Mouse (Mus musculus) stomach, embryonic 16.5 days (tissue): ENCODE data around the gene Adamts14. TPM values are rescaled to one million over a fixed set of nuclear protein-coding genes. Genes with fewer than 3 reads are reported as not detected.

Experiments
- ATAC-seq: fragments of 200-750 bp; cut with Nextera tagmentation; 2 replicates; pipeline ENCODE4 v1.8.0; 2017; ENCODE audit warnings: moderate number of reproducible peaks, moderate TSS enrichment; ENCODE audit not compliant: insufficient read depth, low FRiP score
- H3K27ac ChIP-seq: fragments of 300-500 bp; sonication (generic); 2 replicates; pipeline ENCODE4 v1.5.1; 2014; ENCODE audit warnings: low read length
- H3K27me3 ChIP-seq: fragments of 300-500 bp; sonication (generic); 2 replicates; pipeline ENCODE4 v1.6.1; 2014; ENCODE audit warnings: low read length, control low read depth, mixed read lengths; ENCODE audit not compliant: control insufficient read depth, insufficient read depth
- H3K36me3 ChIP-seq: fragments of 300-500 bp; sonication (generic); 2 replicates; pipeline ENCODE4 v1.6.1; 2014; ENCODE audit warnings: low read length; ENCODE audit not compliant: control insufficient read depth, insufficient read depth
- H3K4me1 ChIP-seq: fragments of 300-500 bp; sonication (generic); 2 replicates; pipeline ENCODE4 v1.6.1; 2014; ENCODE audit warnings: low read length, control low read depth, mixed read lengths; ENCODE audit not compliant: control insufficient read depth, insufficient read depth
- H3K4me2 ChIP-seq: fragments of 300-500 bp; sonication (generic); 2 replicates; pipeline ENCODE4 v1.6.1; 2014; ENCODE audit warnings: low read depth, low read length, mixed read lengths
- H3K4me3 ChIP-seq: fragments of 300-500 bp; sonication (generic); replicated peaks from 2 replicates; pipeline ENCODE4 v1.5.1; 2014; ENCODE audit warnings: mild to moderate bottlenecking, low read length
- H3K9ac ChIP-seq: fragments of 300-500 bp; sonication (generic); 2 replicates; pipeline ENCODE4 v1.6.1; 2014; ENCODE audit warnings: low read length
- H3K9me3 ChIP-seq: fragments of 300-500 bp; sonication (generic); replicated peaks from 2 replicates; pipeline ENCODE4 v1.6.1; 2016; ENCODE audit warnings: low read length, control low read depth; ENCODE audit not compliant: control insufficient read depth
- WGBS: fragments of 180-500 bp; shearing (Covaris S2); extraction: QIAGEN DNeasy Blood & Tissue Kit; methylation state at CpG from one replicate; pipeline ENCODE4 v1.1.7; 2014; 5-methylcytosine and 5-hydroxymethylcytosine counted together
- polyA plus RNA-seq: library from polyadenylated mRNA; unstranded; fragments of >200 nt; fragmentation: Nextera tagmentation; extraction: Ambion mirVana; gene quantifications from 2 replicates; pipeline ENCODE4 v1.2.1, GENCODE M21; 2015

Adamts14 gene
- polyA plus RNA-seq, 1 experiment from 2014 or later = 1.6 TPM

DNA sequence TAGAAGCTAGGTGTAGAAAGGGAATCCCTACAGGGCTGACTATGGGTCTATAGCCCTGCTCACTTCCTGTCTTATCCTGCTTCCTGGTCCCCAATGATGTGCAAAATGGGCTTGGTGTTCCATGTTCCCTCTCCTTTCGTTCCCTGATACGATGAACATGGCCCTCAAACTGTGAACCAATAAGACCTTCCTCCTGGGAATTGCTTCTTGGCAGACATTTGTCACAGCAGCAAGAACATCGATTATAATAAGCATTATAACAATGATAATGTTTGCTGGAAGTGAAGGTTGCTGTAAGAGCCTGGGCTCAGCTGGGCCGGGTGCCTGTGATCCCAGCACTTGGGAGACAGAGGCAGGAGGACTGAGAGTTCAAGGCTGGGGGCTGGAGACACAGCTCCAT is 11.1 kb upstream of the Adamts14 start:
- Histone ChIP-seq H3K9me3 (no peaks in the 10 kb centered on the region), H3K9ac (no peak overlapping the region), H3K4me1 (peaks cover 19% of the 10 kb centered on the region), H3K36me3 (no peaks in the 10 kb centered on the region), H3K27ac (no peak overlapping the region), H3K27me3 (no peaks in the 10 kb centered on the region), H3K4me3 (no peak overlapping the region), H3K4me2 (no peak overlapping the region)
- WGBS = 82% methylated on average over 4 of the region's 4 CpGs
- no peak for ATAC-seq

DNA sequence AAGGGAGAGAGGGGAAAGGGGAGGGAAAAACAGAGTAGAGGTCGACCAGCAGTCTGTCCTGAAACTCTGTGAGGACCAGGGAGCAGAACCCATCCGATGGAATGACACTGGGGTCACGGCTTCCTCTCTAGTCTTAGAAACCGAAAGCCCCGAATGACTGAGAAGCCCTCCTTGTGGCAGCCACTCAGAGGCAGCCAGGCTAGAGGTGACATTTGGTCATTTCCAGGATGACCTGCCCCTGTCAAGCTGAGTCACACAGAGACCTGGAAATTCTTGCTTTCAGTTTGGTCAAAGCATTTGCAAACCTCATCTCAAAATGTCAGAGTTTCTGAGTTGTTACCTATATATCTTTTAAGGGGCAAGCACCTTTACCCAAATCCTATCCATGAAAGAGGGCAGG is 7.9 kb upstream of the Adamts14 start:
- no peak overlapping the region for H3K9ac ChIP-seq
- no peaks in the 10 kb centered on the region for H3K36me3 ChIP-seq
- H3K27me3 ChIP-seq = no peaks in the 10 kb centered on the region
- ATAC-seq = no peak
- no peak overlapping the region for H3K4me2 ChIP-seq
- H3K4me1 ChIP-seq = peaks cover 16% of the 10 kb centered on the region
- H3K9me3 ChIP-seq = no peaks in the 10 kb centered on the region
- WGBS = 68% methylated on average over 5 of the region's 5 CpGs
- no peak overlapping the region for H3K4me3 ChIP-seq
- no peak overlapping the region for H3K27ac ChIP-seq

DNA sequence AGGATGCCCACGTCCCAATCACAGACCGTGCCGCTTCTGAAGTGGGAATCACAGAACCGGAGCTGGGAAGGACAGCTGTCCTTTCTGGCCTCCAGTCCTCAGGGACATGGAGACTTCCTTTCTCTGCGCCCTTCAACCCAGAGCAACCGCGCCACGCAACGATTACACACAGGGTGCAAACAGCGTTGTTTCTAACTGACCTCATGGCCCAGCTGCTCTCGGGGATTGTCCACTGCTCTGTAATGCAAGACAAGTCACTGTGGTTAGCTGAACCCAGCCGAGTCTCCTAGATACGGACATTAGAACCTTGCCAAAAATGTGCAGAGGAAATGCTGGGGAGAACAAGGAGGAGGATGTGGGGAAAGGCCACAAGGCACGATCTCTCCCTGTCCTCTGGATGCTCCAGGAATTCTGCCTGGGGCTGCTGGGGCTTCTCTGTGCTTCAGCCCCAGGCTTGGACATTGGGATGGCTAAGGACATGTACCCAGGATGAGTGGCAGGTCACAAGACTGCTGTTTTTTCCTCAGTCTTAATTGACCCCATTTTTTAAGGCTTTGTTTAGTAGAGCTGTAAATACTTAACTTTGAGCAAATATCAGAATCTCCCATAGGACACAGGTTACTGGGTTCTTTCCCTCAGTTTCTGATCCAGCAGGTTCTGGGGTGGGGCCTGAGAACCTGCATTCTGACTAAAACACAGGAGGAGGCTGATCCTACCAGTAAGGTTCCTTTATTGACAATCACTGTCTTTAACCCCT is 4.9 kb upstream of the Adamts14 start:
- Histone ChIP-seq H3K9me3 (no peaks in the 10 kb centered on the region), H3K9ac (peak overlapping the region; percentile 44; the same call in 1 of the 2 replicates), H3K4me3 (no peak overlapping the region), H3K27ac (0 out of 2 replicates have a peak overlapping the region, but pooled peaks have one; percentile 27), H3K4me2 (no peak overlapping the region), H3K27me3 (no peaks in the 10 kb centered on the region), H3K36me3 (no peaks in the 10 kb centered on the region), H3K4me1 (peaks cover 5% of the 10 kb centered on the region; the same call in 1 of the 2 replicates)
- no peak for ATAC-seq
- WGBS = 50% methylated on average over 14 of the region's 14 CpGs

DNA sequence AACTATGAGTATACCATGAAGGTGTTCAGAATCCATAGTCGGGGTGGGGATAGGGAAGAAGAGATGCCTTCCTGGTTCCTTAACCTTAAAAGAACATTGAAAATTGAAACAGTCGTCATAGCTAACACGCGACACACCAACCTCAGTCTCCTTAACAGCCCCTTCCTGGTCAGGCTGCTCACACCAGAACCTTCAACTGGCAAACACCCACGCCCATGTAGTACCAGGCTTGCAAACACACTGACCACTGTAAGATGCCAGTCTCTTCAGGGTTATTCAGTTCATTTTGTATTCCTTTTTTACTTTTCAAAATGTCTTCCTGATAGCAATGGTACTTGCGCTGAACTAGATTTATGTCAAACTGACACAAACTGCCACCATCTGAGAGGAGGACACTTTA is 3.8 kb upstream of the Adamts14 start:
- ATAC-seq = no peak
- Histone ChIP-seq H3K36me3 (no peaks in the 10 kb centered on the region), H3K4me1 (peaks cover 11% of the 10 kb centered on the region; the same call in 1 of the 2 replicates), H3K9ac (no peak overlapping the region), H3K4me2 (no peak overlapping the region), H3K27ac (no peak overlapping the region), H3K27me3 (no peaks in the 10 kb centered on the region), H3K9me3 (no peaks in the 10 kb centered on the region), H3K4me3 (no peak overlapping the region)
- 93% methylated on average over 6 of the region's 6 CpGs for WGBS

DNA sequence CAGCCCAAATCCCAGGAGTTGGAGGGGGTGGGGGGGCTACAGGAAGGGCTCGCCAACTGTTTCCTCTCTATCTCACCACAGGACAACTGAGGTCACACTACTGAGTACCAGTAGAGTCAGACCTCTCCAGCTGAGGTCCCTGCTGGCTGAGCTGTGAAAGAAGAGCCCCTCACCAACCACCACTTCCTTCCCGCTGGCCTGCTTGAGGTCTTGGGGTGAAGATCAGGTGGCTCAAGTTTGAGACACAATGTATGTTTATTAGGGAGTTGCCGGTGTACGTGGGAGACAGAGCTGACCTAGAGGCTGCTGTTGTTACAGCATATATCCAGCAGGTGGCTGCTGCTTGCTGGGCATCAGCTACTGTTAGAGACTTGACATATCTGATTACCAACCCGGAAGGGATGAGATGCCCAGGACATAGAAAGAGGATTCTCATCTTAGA is 2.5 kb upstream of the Adamts14 start:
- WGBS = 3% methylated on average over 5 of the region's 5 CpGs
- peaks cover 11% of the 10 kb centered on the region; the same call in 1 of the 2 replicates for H3K4me1 ChIP-seq
- H3K36me3 ChIP-seq = no peaks in the 10 kb centered on the region
- no peaks in the 10 kb centered on the region for H3K27me3 ChIP-seq
- H3K4me3 ChIP-seq = no peak overlapping the region
- peak; percentile 31; the same call in 1 of the 2 replicates for ATAC-seq
- H3K9ac ChIP-seq = no peak overlapping the region
- no peak overlapping the region for H3K27ac ChIP-seq
- H3K9me3 ChIP-seq = no peaks in the 10 kb centered on the region
- no peak overlapping the region for H3K4me2 ChIP-seq

DNA sequence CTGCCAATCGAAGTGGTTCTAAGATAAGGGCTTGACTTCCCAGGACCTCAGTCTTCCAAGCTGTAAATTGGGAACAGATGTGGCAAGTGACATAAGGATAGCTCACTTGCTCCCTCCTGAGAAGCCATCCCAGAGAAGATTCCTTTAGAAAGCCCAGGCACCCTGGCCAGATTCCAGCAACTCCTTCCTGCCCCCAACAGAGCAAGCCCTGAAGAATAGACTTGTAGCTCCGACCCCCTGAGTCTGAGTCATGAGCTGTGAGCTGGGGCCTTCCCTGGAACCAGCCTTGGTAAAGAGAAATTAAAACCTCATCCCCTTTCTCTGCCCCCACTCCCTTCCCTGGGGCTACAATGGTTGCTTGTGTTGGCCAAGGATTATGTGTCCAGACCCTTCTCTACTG is 1.3 kb upstream of the Adamts14 start:
- Histone ChIP-seq H3K27ac (no peak overlapping the region), H3K27me3 (no peaks in the 10 kb centered on the region), H3K4me2 (no peak overlapping the region), H3K9me3 (no peaks in the 10 kb centered on the region), H3K9ac (no peak overlapping the region), H3K4me1 (peaks cover 11% of the 10 kb centered on the region; the same call in 1 of the 2 replicates), H3K36me3 (no peaks in the 10 kb centered on the region), H3K4me3 (no peak overlapping the region)
- WGBS = 46% methylated on average over 2 of the region's 2 CpGs
- no peak for ATAC-seq

DNA sequence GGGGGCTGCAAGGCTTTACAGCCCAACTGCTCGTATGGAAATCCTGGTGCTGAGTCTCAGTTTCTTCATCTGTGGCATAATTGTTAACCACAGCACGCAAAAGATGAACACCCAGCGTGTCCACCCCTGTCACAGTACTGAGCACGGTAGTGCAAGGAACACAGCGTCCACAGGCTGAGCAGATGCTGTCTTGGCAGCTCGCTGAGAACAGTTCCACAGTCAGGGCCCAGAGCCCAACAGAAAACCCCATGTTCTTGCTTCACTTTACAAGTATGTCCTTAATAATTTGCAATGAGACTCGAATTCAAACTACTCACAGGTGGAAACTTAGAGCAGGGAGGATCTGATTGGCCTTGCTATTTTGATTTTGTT is 592 bp upstream of the Adamts14 start:
- Histone ChIP-seq H3K27ac (peak overlapping the region; percentile 44; the same call in 1 of the 2 replicates), H3K4me2 (peak overlapping the region; percentile 88), H3K27me3 (no peaks in the 10 kb centered on the region), H3K9me3 (no peaks in the 10 kb centered on the region), H3K4me1 (peaks cover 11% of the 10 kb centered on the region; the same call in 1 of the 2 replicates), H3K36me3 (no peaks in the 10 kb centered on the region), H3K4me3 (peak overlapping the region; percentile 61; the same call in 1 of the 2 replicates), H3K9ac (peak overlapping the region; percentile 80)
- no peak for ATAC-seq
- WGBS = 61% methylated on average over 7 of the region's 7 CpGs

DNA sequence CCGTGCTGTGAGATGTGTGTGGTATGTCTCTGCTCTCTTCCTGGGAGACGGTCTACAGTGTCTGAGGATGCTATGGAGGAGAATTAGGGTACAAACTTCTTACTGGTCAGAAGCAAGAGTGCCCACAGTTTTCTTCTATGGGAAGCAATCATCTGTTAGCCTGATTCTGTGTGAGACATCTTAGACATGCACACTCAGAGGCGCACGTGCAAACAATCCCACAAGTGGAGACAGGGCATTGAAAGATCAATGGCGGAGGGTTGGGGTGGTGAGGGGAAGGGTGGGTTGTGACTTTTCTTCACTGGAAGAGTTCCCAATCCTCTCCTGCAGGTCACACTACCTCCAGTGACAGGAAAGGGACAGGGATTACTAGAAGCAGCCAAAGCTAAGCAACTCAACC is 607 bp downstream of the Adamts14 start:
- no peak overlapping the region for H3K27ac ChIP-seq
- peak overlapping the region; percentile 80 for H3K9ac ChIP-seq
- H3K27me3 ChIP-seq = no peaks in the 10 kb centered on the region
- H3K9me3 ChIP-seq = no peaks in the 10 kb centered on the region
- peak overlapping the region; percentile 61 for H3K4me3 ChIP-seq
- peak overlapping the region; percentile 88 for H3K4me2 ChIP-seq
- no peak for ATAC-seq
- WGBS = 46% methylated on average over 5 of the region's 5 CpGs
- peaks cover 6% of the 10 kb centered on the region; the same call in 1 of the 2 replicates for H3K4me1 ChIP-seq
- no peaks in the 10 kb centered on the region for H3K36me3 ChIP-seq

DNA sequence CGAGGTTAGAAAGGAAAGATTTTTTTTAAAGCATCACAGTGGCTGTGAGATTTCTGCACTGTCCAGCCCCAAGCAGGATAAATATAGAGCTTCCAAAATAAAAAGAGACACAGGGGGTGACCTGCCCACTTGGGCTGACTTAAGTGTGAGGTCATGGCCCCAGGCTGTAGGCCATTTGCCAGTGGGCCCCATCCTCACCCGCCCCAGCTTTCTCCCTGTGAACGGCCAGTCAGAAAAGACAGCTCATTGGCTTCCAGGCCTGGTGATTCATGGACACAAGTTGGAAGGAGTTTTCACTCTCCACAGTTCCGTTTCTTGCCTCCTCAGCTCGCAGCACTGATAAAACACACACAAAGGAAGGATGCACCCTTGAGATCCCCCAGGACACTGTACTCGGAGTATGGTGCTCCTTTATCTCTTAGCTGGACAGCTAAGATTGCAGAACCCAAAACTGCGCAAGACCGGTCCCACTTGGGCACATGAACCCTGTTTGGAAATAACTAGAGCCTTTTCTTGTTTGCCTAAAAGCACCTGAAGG is 1.1 kb downstream of the Adamts14 start:
- H3K27ac ChIP-seq = no peak overlapping the region
- H3K9ac ChIP-seq = no peak overlapping the region
- peak overlapping the region; percentile 61 for H3K4me3 ChIP-seq
- H3K4me2 ChIP-seq = peak overlapping the region; percentile 88
- no peak for ATAC-seq
- H3K9me3 ChIP-seq = no peaks in the 10 kb centered on the region
- no peaks in the 10 kb centered on the region for H3K27me3 ChIP-seq
- peaks cover 6% of the 10 kb centered on the region; the same call in 1 of the 2 replicates for H3K4me1 ChIP-seq
- WGBS = 53% methylated on average over 8 of the region's 8 CpGs
- H3K36me3 ChIP-seq = no peaks in the 10 kb centered on the region
